Mouse (Mus musculus) embryonic facial prominence, embryonic 12.5 days (tissue): ENCODE measurements around the gene Pgm3. TPM values are rescaled to one million over a fixed set of nuclear protein-coding genes. Genes with fewer than 3 reads are reported as not detected.
"Not testable (repeated sequence)": the region's sequence is repeated elsewhere in the genome, so short reads cannot be mapped to it uniquely, and the experiment has no call there.

ENCODE experiments used
- ATAC-seq: fragments of 200-750 bp; cut with Nextera tagmentation; 2 replicates; pipeline ENCODE4 v1.8.0; 2017; ENCODE audit not compliant: insufficient number of reproducible peaks, insufficient read depth, low FRiP score, low TSS enrichment
- H3K27ac ChIP-seq: fragments of 300-500 bp; sonication (generic); 2 replicates; pipeline ENCODE4 v1.5.1; 2016; ENCODE audit warnings: mild to moderate bottlenecking
- H3K27me3 ChIP-seq: fragments of 300-500 bp; sonication (generic); 2 replicates; pipeline ENCODE4 v1.6.1; 2016; ENCODE audit warnings: mild to moderate bottlenecking, moderate library complexity
- H3K36me3 ChIP-seq: fragments of 300-500 bp; sonication (generic); 2 replicates; pipeline ENCODE4 v1.6.1; 2016; ENCODE audit warnings: mild to moderate bottlenecking
- H3K4me1 ChIP-seq: fragments of 300-500 bp; sonication (generic); 2 replicates; pipeline ENCODE4 v1.6.1; 2016
- H3K4me2 ChIP-seq: fragments of 300-500 bp; sonication (generic); replicated peaks from 2 replicates; pipeline ENCODE4 v1.6.1; 2016; ENCODE audit warnings: mild to moderate bottlenecking, moderate library complexity
- H3K4me3 ChIP-seq: fragments of 300-500 bp; sonication (generic); 2 replicates; pipeline ENCODE4 v1.5.1; 2016; ENCODE audit warnings: mild to moderate bottlenecking
- H3K9ac ChIP-seq: fragments of 300-500 bp; sonication (generic); 2 replicates; pipeline ENCODE4 v1.6.1; 2016; ENCODE audit warnings: mild to moderate bottlenecking, moderate library complexity
- H3K9me3 ChIP-seq: fragments of 300-500 bp; sonication (generic); 2 replicates; pipeline ENCODE4 v1.6.1; 2016; ENCODE audit warnings: mild to moderate bottlenecking, moderate library complexity
- WGBS: fragments of 180-500 bp; shearing (Covaris S2); methylation state at CpG from one replicate; pipeline ENCODE4 v1.1.7; 2016; 5-methylcytosine and 5-hydroxymethylcytosine counted together
- polyA plus RNA-seq: library from polyadenylated mRNA; unstranded; fragments of >200 nt; fragmentation: Nextera tagmentation; extraction: Ambion mirVana; gene quantifications from 2 replicates; pipeline ENCODE4 v1.2.1, GENCODE M21; 2016

Pgm3 gene
- polyA plus RNA-seq: 37.2 and 38.1 TPM in 2 replicates

GRCm38 (mm10) chr9:86571540-86572135 lies at the start of gene Pgm3, which contains the start of gene Rwdd2a:
Gene Pgm3 (minus strand): TSS chr9:86571842.
Gene Rwdd2a (plus strand): TSS chr9:86571991.
- H3K9me3 ChIP-seq: no peaks in the 10 kb centered on the region
- peaks cover 13% of the 10 kb centered on the region; the same call in 1 of the 2 replicates for H3K4me1 ChIP-seq
- peak within 1 kb of the TSS; percentile 52; the same call in 1 of the 2 replicates for H3K27ac ChIP-seq
- H3K36me3 ChIP-seq: peaks cover 15% of the 10 kb centered on the region
- 1% methylated on average over 59 of the region's 59 CpGs for WGBS
- H3K9ac ChIP-seq: peak within 1 kb of the TSS; percentile 79
- H3K4me2 ChIP-seq: peak within 1 kb of the TSS; percentile 97
- peak; percentile 97 for ATAC-seq
- no peaks in the 10 kb centered on the region for H3K27me3 ChIP-seq
- peak within 1 kb of the TSS; percentile 73 for H3K4me3 ChIP-seq

- H3K27ac ChIP-seq: no peak overlapping the region
- no peak; the same call in 1 of the 2 replicates for ATAC-seq
- H3K36me3 ChIP-seq: no peaks in the 10 kb centered on the region
- H3K4me1 ChIP-seq: peaks cover 3% of the 10 kb centered on the region; the same call in 1 of the 2 replicates
- no peak overlapping the region for H3K4me3 ChIP-seq
- H3K9me3 ChIP-seq: no peaks in the 10 kb centered on the region
- no peaks in the 10 kb centered on the region for H3K27me3 ChIP-seq
- WGBS: 75% methylated on average over 10 of the region's 10 CpGs
- no peak overlapping the region for H3K4me2 ChIP-seq
- H3K9ac ChIP-seq: no peak overlapping the region
These were observed 47.9 kb upstream of the Pgm3 start for GRCm38 (mm10) chr9:86619341-86620139.

- no peaks in the 10 kb centered on the region for H3K27me3 ChIP-seq
- H3K4me1 ChIP-seq: peaks cover 3% of the 10 kb centered on the region; the same call in 1 of the 2 replicates
- H3K4me3 ChIP-seq: no peak overlapping the region
- no peaks in the 10 kb centered on the region for H3K36me3 ChIP-seq
- H3K4me2 ChIP-seq: no peak overlapping the region
- H3K9ac ChIP-seq: no peak overlapping the region
- no peaks in the 10 kb centered on the region for H3K9me3 ChIP-seq
- no peak for ATAC-seq
- no peak overlapping the region for H3K27ac ChIP-seq
- 79% methylated on average over 7 of the region's 7 CpGs for WGBS
These were observed 46.3 kb upstream of the Pgm3 start for GRCm38 (mm10) chr9:86617837-86618492.

GRCm38 (mm10) chr9:86615765-86616164 lies 44.1 kb upstream of the Pgm3 start:
- H3K27me3 ChIP-seq: no peaks in the 10 kb centered on the region
- H3K36me3 ChIP-seq: no peaks in the 10 kb centered on the region
- H3K9ac ChIP-seq: no peak overlapping the region
- no peaks in the 10 kb centered on the region for H3K9me3 ChIP-seq
- no peak overlapping the region for H3K27ac ChIP-seq
- peaks cover 3% of the 10 kb centered on the region; the same call in 1 of the 2 replicates for H3K4me1 ChIP-seq
- 86% methylated on average over 1 of the region's 1 CpGs for WGBS
- no peak for ATAC-seq
- no peak overlapping the region for H3K4me2 ChIP-seq
- no peak overlapping the region for H3K4me3 ChIP-seq

GRCm38 (mm10) chr9:86612091-86612490 lies 40.4 kb upstream of the Pgm3 start:
- 91% methylated on average over 4 of the region's 4 CpGs for WGBS

GRCm38 (mm10) chr9:86605776-86606175 lies 34.1 kb upstream of the Pgm3 start:
- Histone ChIP-seq H3K27ac (no peak overlapping the region), H3K9ac (no peak overlapping the region), H3K36me3 (no peaks in the 10 kb centered on the region), H3K4me2 (no peak overlapping the region), H3K9me3 (no peaks in the 10 kb centered on the region), H3K27me3 (no peaks in the 10 kb centered on the region), H3K4me1 (no peaks in the 10 kb centered on the region), H3K4me3 (no peak overlapping the region)
- 88% methylated on average over 6 of the region's 6 CpGs for WGBS
- ATAC-seq: no peak

More at GRCm38 (mm10) chr9:86612091-86612490, 40.4 kb upstream of the Pgm3 start:
- Histone ChIP-seq H3K27me3 (no peaks in the 10 kb centered on the region), H3K9ac (no peak overlapping the region), H3K9me3 (no peaks in the 10 kb centered on the region), H3K27ac (no peak overlapping the region), H3K4me3 (no peak overlapping the region), H3K4me2 (no peak overlapping the region), H3K4me1 (no peaks in the 10 kb centered on the region), H3K36me3 (no peaks in the 10 kb centered on the region)
- no peak for ATAC-seq

GRCm38 (mm10) chr9:86599723-86600303 lies 28.2 kb upstream of the Pgm3 start:
- peaks cover 2% of the 10 kb centered on the region; the same call in 1 of the 2 replicates for H3K36me3 ChIP-seq
- WGBS: 35% methylated on average over 8 of the region's 8 CpGs

GRCm38 (mm10) chr9:86596983-86597382 lies 25.3 kb upstream of the Pgm3 start:
- not testable (repeated sequence) for H3K9me3 ChIP-seq, H3K4me2 ChIP-seq, H3K9ac ChIP-seq, H3K36me3 ChIP-seq, H3K4me1 ChIP-seq, ATAC-seq, H3K27ac ChIP-seq, H3K4me3 ChIP-seq, H3K27me3 ChIP-seq

More at GRCm38 (mm10) chr9:86599723-86600303, 28.2 kb upstream of the Pgm3 start:
- Histone ChIP-seq H3K4me3 (no peak overlapping the region), H3K27me3 (no peaks in the 10 kb centered on the region), H3K4me2 (no peak overlapping the region), H3K4me1 (no peaks in the 10 kb centered on the region), H3K9ac (no peak overlapping the region), H3K9me3 (no peaks in the 10 kb centered on the region), H3K27ac (no peak overlapping the region)
- no peak for ATAC-seq

GRCm38 (mm10) chr9:86594357-86594767 lies 22.7 kb upstream of the Pgm3 start:
- H3K27ac ChIP-seq, H3K4me3 ChIP-seq, H3K36me3 ChIP-seq, H3K4me1 ChIP-seq, ATAC-seq, H3K27me3 ChIP-seq, H3K9me3 ChIP-seq, H3K4me2 ChIP-seq, H3K9ac ChIP-seq: not testable (repeated sequence)
- WGBS: 78% methylated on average over 10 of the region's 10 CpGs

- Histone ChIP-seq H3K27me3 (no peaks in the 10 kb centered on the region), H3K4me1 (no peaks in the 10 kb centered on the region), H3K9ac (no peak overlapping the region), H3K27ac (no peak overlapping the region), H3K4me2 (no peak overlapping the region), H3K4me3 (no peak overlapping the region), H3K36me3 (peaks cover 2% of the 10 kb centered on the region; the same call in 1 of the 2 replicates), H3K9me3 (no peaks in the 10 kb centered on the region)
- ATAC-seq: no peak
- WGBS: 79% methylated on average over 19 of the region's 19 CpGs
These were observed 21.3 kb upstream of the Pgm3 start for GRCm38 (mm10) chr9:86592676-86593668.
